Mouse (Mus musculus): Measurements from ENCODE around the gene Sbk3.

- TF ChIP-seq CTCF (IDR thresholded peaks at IDR 0.05; ENCODE audit: control insufficient read depth, insufficient read depth, insufficient read length) (no peak), MAX (IDR thresholded peaks at IDR 0.05) (no peak), CEBPB (IDR thresholded peaks at IDR 0.05; ENCODE audit: low read depth) (no peak), MYOG (IDR thresholded peaks at IDR 0.05; ENCODE audit: control insufficient read depth, extremely low read depth, insufficient read length) (no peak), USF1 (IDR thresholded peaks at IDR 0.05; ENCODE audit: low read depth) (no peak)
Observed at GRCm38 (mm10) chr7:5008229-5008628, 37.3 kb upstream of the Sbk3 start.
